Mouse (Mus musculus) forebrain, embryonic 14.5 days (tissue): ENCODE results near the gene Wdr11. TPM values are rescaled to one million over a fixed set of nuclear protein-coding genes. Genes with fewer than 3 reads are reported as not detected.

Experiments used
- ATAC-seq: fragments of 200-750 bp; cut with Nextera tagmentation; 2 replicates; pipeline ENCODE4 v1.8.0; 2017; ENCODE audit warnings: mild to moderate bottlenecking, moderate library complexity
- DNase-seq: peaks from one replicate; pipeline ENCODE4 v3.0.0-alpha.2; 2015; ENCODE audit warnings: low spot score
- H3K27ac ChIP-seq: fragments of 300-500 bp; sonication (generic); 2 replicates; pipeline ENCODE4 v1.5.1; 2014; ENCODE audit warnings: low read depth, mild to moderate bottlenecking, control low read depth, low read length, moderate library complexity
- H3K27me3 ChIP-seq: fragments of 300-500 bp; sonication (generic); replicated peaks from 2 replicates; pipeline ENCODE4 v1.6.1; 2014; ENCODE audit warnings: low read length, control low read depth, mixed read lengths; ENCODE audit not compliant: control insufficient read depth, insufficient read depth
- H3K36me3 ChIP-seq: fragments of 300-500 bp; sonication (generic); 2 replicates; pipeline ENCODE4 v1.6.1; 2014; ENCODE audit warnings: low read length, control low read depth; ENCODE audit not compliant: control insufficient read depth, insufficient read depth
- H3K4me1 ChIP-seq: fragments of 300-500 bp; sonication (generic); 2 replicates; pipeline ENCODE4 v1.6.1; 2014; ENCODE audit warnings: antibody characterized with exemption, low read length, control low read depth; ENCODE audit not compliant: control insufficient read depth, insufficient read depth
- H3K4me2 ChIP-seq: fragments of 300-500 bp; sonication (generic); 2 replicates; pipeline ENCODE4 v1.6.1; 2014; ENCODE audit warnings: mild to moderate bottlenecking, control low read depth, low read length
- H3K4me3 ChIP-seq: fragments of 300-500 bp; sonication (generic); 2 replicates; pipeline ENCODE4 v1.5.1; 2014; ENCODE audit warnings: low read depth, low read length, control low read depth
- H3K9ac ChIP-seq: fragments of 300-500 bp; sonication (generic); 2 replicates; pipeline ENCODE4 v1.6.1; 2014; ENCODE audit warnings: mild to moderate bottlenecking, low read length, control low read depth, moderate library complexity
- H3K9me3 ChIP-seq: fragments of 300-500 bp; sonication (generic); replicated peaks from 2 replicates; pipeline ENCODE4 v1.6.1; 2016; ENCODE audit warnings: low read length, control low read depth, mixed read lengths; ENCODE audit not compliant: control insufficient read depth
- WGBS: fragments of 180-500 bp; shearing (Covaris S2); extraction: QIAGEN DNeasy Blood & Tissue Kit; methylation state at CpG from one replicate; pipeline ENCODE4 v1.1.7; 2014; 5-methylcytosine and 5-hydroxymethylcytosine counted together
- polyA plus RNA-seq: library from polyadenylated mRNA; unstranded; fragments of >200 nt; fragmentation: Nextera tagmentation; extraction: Ambion mirVana; gene quantifications from 2 replicates; pipeline ENCODE4 v1.2.1, GENCODE M21; 2014

Wdr11 gene
- polyA plus RNA-seq, 1 experiment from 2014 or later, result 35.6 TPM

DNA sequence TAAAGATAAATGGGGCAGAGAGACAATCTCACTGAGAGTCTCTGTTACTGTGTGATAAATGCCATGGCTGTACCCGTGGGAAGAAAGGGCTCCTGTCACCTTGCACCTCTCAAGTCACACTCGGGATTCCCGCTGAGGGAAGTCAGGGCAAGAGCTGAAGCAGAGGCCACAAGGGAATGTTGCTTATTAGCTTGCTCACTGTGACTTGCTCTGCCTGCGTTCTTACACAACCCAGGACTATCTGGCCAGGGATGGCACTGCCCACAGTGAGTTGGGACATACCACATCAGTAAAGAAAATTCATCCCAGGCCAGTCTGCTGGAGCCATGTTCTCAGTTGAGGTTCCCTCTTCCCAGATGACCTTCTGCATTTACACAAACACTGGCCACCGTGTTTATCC, 29.5 kb downstream of the Wdr11 start:
- Histone ChIP-seq H3K36me3 (peaks cover 65% of the 10 kb centered on the region), H3K9ac (no peak overlapping the region), H3K4me2 (no peak overlapping the region), H3K9me3 (no peaks in the 10 kb centered on the region), H3K4me1 (no peaks in the 10 kb centered on the region), H3K27ac (no peak overlapping the region), H3K27me3 (no peaks in the 10 kb centered on the region), H3K4me3 (no peak overlapping the region)
- WGBS, result 90% methylated on average over 5 of the region's 5 CpGs
- ATAC-seq (no peak), DNase-seq (no peak)

DNA sequence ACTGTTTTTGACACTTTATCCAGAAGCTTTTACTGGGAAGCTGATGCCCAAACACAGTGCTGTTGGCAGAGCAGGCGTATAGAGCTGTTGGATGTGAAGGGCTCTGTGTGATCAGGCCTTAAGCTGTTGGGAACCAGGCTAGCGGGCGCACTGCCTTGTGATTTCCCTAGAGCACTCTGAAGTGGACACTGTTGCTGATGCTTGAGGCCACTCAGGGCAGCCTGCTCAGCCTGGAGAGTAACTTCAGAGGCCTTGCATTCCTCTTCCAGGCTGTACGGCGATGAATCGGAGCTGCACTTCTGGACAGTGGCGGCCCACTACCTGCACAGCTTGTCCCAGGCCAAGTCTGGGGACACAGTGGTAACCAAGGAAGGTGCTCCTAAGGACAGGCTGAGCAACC, 38.7 kb downstream of the Wdr11 start:
- 95% methylated on average over 7 of the region's 7 CpGs for WGBS
- Histone ChIP-seq H3K4me1 (no peaks in the 10 kb centered on the region), H3K9me3 (no peaks in the 10 kb centered on the region), H3K27me3 (no peaks in the 10 kb centered on the region), H3K4me3 (no peak overlapping the region), H3K9ac (no peak overlapping the region), H3K36me3 (peaks cover 81% of the 10 kb centered on the region), H3K4me2 (no peak overlapping the region), H3K27ac (no peak overlapping the region)
- no peak for DNase-seq
- no peak for ATAC-seq

DNA sequence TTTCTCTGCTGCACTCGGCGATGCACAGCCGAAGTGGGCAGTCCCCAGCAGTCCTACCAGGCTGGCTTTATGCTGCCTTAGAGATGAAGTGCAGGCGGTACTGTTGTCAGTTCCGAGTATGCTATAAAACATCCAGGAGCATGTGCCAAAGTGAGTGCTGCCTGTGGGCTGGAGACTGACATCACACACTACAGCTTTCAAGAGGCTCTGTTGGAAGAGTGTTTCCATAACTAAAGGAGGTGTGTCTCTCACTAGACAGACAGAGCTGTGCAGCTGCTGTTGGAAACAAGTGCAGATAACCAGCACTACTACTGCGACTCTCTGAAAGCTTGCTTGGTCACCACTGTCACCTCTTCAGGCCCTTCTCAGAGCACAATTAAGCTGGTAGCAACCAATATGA, 39.8 kb downstream of the Wdr11 start:
- Histone ChIP-seq H3K4me1 (no peaks in the 10 kb centered on the region), H3K27ac (no peak overlapping the region), H3K9me3 (no peaks in the 10 kb centered on the region), H3K9ac (no peak overlapping the region), H3K4me2 (no peak overlapping the region), H3K27me3 (no peaks in the 10 kb centered on the region), H3K4me3 (no peak overlapping the region), H3K36me3 (peaks cover 80% of the 10 kb centered on the region)
- no peak for DNase-seq
- no peak for ATAC-seq
- WGBS, result 95% methylated on average over 6 of the region's 6 CpGs

- Histone ChIP-seq H3K27ac (no peak overlapping the region), H3K4me1 (no peaks in the 10 kb centered on the region), H3K9me3 (no peaks in the 10 kb centered on the region), H3K27me3 (no peaks in the 10 kb centered on the region), H3K4me2 (no peak overlapping the region), H3K9ac (no peak overlapping the region), H3K36me3 (peaks cover 54% of the 10 kb centered on the region), H3K4me3 (no peak overlapping the region)
- 91% methylated on average over 12 of the region's 12 CpGs for WGBS
- DNase-seq (no peak), ATAC-seq (no peak)
Observed at GRCm38 (mm10) chr7:129635898-129636640, 44.4 kb downstream of the Wdr11 start.

DNA sequence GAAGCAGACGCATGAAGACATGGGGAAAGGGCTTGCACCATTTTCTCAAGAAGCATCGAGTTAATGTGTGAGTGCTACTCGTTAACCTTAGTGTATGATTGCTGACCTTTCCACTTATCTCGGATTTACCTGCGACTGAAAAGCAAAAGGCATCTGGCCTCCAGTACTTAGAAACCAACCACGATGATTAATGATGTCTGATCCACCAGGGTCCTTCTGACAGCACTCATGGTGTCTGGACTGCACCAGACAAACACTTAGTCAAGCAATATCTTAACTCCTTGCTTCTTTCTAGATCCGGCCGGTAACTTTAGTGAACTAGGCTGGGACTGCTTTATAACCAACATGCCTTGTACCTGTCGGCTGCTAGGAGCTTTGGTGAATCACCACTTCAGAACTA, 45.3 kb downstream of the Wdr11 start:
- H3K27ac ChIP-seq, result no peak overlapping the region
- WGBS, result 81% methylated on average over 9 of the region's 9 CpGs

DNA sequence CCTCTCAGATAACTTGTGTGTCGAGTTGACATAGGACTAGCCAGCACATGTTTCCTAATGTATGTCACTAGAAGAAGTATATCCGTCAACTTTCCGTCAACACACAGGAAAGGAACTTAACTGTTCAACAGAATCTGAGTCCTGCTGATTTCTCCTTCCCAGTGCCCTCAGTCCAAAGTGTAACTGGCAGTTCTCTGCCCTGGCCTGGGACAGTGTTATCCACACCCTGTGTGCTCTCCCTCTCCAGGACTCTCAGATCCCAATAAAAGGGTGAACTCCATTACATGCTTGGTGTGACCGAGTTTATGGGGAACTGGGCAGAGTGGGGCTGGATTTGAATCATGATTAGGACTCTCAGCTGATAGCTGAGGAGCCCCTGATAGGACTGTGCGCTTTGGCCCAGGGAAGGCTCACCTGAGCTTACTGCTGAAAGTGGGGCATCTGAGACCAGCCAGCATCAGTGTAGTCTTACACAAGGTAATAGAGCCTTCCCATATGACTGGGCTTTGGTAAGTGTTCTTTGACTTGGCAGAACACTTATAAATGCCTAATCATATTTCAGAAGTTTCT, 46.3 kb downstream of the Wdr11 start:
- Histone ChIP-seq H3K4me2 (no peak overlapping the region), H3K36me3 (peaks cover 36% of the 10 kb centered on the region)

More for the DNA sequence above, 45.3 kb downstream of the Wdr11 start:
- ATAC-seq (no peak), DNase-seq (no peak)
- H3K4me1 ChIP-seq, result no peaks in the 10 kb centered on the region
- no peak overlapping the region for H3K4me2 ChIP-seq
- H3K9me3 ChIP-seq, result no peaks in the 10 kb centered on the region
- no peaks in the 10 kb centered on the region for H3K27me3 ChIP-seq
- no peak overlapping the region for H3K4me3 ChIP-seq
- peaks cover 45% of the 10 kb centered on the region for H3K36me3 ChIP-seq
- H3K9ac ChIP-seq, result no peak overlapping the region

GRCm38 (mm10) chr7:129639006-129639405, 47.3 kb downstream of the Wdr11 start:
- Histone ChIP-seq H3K4me3 (no peak overlapping the region), H3K9me3 (no peaks in the 10 kb centered on the region), H3K36me3 (peaks cover 26% of the 10 kb centered on the region), H3K27ac (no peak overlapping the region), H3K4me2 (no peak overlapping the region), H3K9ac (no peak overlapping the region), H3K27me3 (no peaks in the 10 kb centered on the region), H3K4me1 (no peaks in the 10 kb centered on the region)
- DNase-seq (no peak), ATAC-seq (no peak)
- WGBS, result 91% methylated on average over 5 of the region's 5 CpGs

More for the DNA sequence above, 46.3 kb downstream of the Wdr11 start:
- Histone ChIP-seq H3K4me1 (no peaks in the 10 kb centered on the region), H3K9me3 (no peaks in the 10 kb centered on the region), H3K4me3 (no peak overlapping the region), H3K27me3 (no peaks in the 10 kb centered on the region), H3K9ac (no peak overlapping the region), H3K27ac (no peak overlapping the region)
- 89% methylated on average over 5 of the region's 5 CpGs for WGBS
- DNase-seq (no peak), ATAC-seq (no peak)

DNA sequence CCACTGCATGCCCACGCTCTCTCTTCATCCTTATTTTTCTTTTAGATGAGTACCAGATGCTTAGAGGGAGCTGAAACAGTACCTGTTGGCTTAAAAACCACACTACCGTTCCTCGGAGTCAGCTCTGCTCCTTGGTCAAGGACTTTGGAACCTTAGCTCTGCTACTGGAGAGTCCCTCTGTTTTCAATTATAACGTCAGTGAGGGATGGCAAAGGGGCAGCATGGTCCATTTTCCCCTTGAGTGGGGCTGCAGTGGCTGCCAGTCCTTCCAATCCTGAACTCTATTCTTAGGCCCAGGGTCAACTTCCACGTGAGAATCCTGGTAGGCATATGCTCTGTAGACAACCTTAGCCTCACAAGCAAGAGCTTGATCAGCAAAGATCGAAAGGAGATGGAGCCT, 48.2 kb downstream of the Wdr11 start:
- ATAC-seq, result no peak
- no peak overlapping the region for H3K27ac ChIP-seq
- no peak overlapping the region for H3K9ac ChIP-seq
- H3K4me1 ChIP-seq, result no peaks in the 10 kb centered on the region
- no peak overlapping the region for H3K4me2 ChIP-seq
- WGBS, result 93% methylated on average over 6 of the region's 6 CpGs
- no peaks in the 10 kb centered on the region for H3K27me3 ChIP-seq
- H3K36me3 ChIP-seq, result peaks cover 20% of the 10 kb centered on the region
- no peak overlapping the region for H3K4me3 ChIP-seq
- H3K9me3 ChIP-seq, result no peaks in the 10 kb centered on the region
- DNase-seq, result no peak

DNA sequence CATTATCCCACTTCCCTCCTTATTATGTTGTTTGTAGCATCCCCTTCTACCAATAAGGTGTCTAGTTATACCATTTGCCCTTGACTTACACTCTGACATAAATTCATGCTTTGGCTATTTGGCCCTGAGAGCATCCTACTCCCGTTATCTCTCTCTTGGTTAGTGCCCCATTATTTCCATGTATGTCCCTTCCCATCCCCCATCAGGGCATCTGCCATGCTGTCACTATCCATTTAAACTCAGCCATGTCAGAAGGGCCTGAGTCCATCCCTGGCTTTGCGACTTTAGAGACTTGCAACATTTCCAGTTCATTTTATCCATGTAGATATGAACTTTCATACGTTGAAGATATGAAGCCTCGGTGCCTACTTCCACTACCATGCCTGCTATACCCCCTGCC, 51.6 kb downstream of the Wdr11 start:
- no peaks in the 10 kb centered on the region for H3K27me3 ChIP-seq
- no peak overlapping the region for H3K4me2 ChIP-seq
- WGBS, result 94% methylated on average over 4 of the region's 4 CpGs
- no peaks in the 10 kb centered on the region for H3K9me3 ChIP-seq
- H3K27ac ChIP-seq, result no peak overlapping the region
- no peak for ATAC-seq
- no peak overlapping the region for H3K4me3 ChIP-seq
- no peak overlapping the region for H3K9ac ChIP-seq
- no peaks in the 10 kb centered on the region for H3K4me1 ChIP-seq
- no peaks in the 10 kb centered on the region for H3K36me3 ChIP-seq
- DNase-seq, result no peak
